Mouse (Mus musculus) kidney, adult 2 months (tissue): Measurements from ENCODE around the gene Amn1.

Experiments
- CTCF ChIP-seq: fragments of 200-500 bp; conservative IDR thresholded peaks from 2 replicates; pipeline ENCODE4 v1.5.1; 2011; ENCODE audit warnings: low read depth, mild to moderate bottlenecking, control low read depth, low read length, moderate library complexity, mixed read lengths; ENCODE audit not compliant: insufficient read depth, insufficient read length
- POLR2A ChIP-seq: fragments of 200-500 bp; IDR thresholded peaks from one replicate; pipeline ENCODE4 v1.6.1; 2011; ENCODE audit warnings: low read depth, low read length, control low read depth

- TF ChIP-seq CTCF (no peak), POLR2A (no peak)
These were observed 65.5 kb downstream of the Amn1 start for GRCm38 (mm10) chr6:149123042-149123441.
